Mouse (Mus musculus) testis, adult 2 months (tissue): ENCODE data around the gene Rbbp6. TPM values are rescaled to one million over a fixed set of nuclear protein-coding genes. Genes with fewer than 3 reads are reported as not detected.

Source experiments
- H3K27ac ChIP-seq: fragments of 200-500 bp; 2 replicates; pipeline ENCODE4 v1.5.1; 2012; ENCODE audit warnings: low read depth, low read length; ENCODE audit not compliant: control insufficient read depth, insufficient read depth
- H3K27me3 ChIP-seq: fragments of 200-500 bp; 2 replicates; pipeline ENCODE4 v1.6.1; 2012; ENCODE audit warnings: mild to moderate bottlenecking, low read length, moderate library complexity; ENCODE audit not compliant: control insufficient read depth, insufficient read depth
- H3K36me3 ChIP-seq: fragments of 200-500 bp; 2 replicates; pipeline ENCODE4 v1.6.1; 2012; ENCODE audit warnings: mild to moderate bottlenecking, low read length; ENCODE audit not compliant: control insufficient read depth, insufficient read depth
- H3K4me1 ChIP-seq: fragments of 200-500 bp; 2 replicates; pipeline ENCODE4 v1.6.1; 2012; ENCODE audit warnings: low read length; ENCODE audit not compliant: control insufficient read depth, insufficient read depth
- H3K4me3 ChIP-seq: fragments of 200-500 bp; 2 replicates; pipeline ENCODE4 v1.5.1; 2012; ENCODE audit warnings: low read depth, mild to moderate bottlenecking, low read length, moderate library complexity, mixed read lengths; ENCODE audit not compliant: control insufficient read depth
- CTCF ChIP-seq: fragments of 200-500 bp; IDR thresholded peaks from 2 replicates; pipeline ENCODE4 v1.5.1; 2012; ENCODE audit warnings: low read depth, mild to moderate bottlenecking, inconsistent platforms, low read length, moderate library complexity; ENCODE audit not compliant: control insufficient read depth, insufficient read depth, insufficient replicate concordance
- POLR2A ChIP-seq: fragments of 200-500 bp; IDR thresholded peaks from 2 replicates; pipeline ENCODE4 v1.6.1; 2012; ENCODE audit warnings: low read depth, mild to moderate bottlenecking, inconsistent platforms, low read length, moderate library complexity; ENCODE audit not compliant: control insufficient read depth
- polyA plus RNA-seq: library from polyadenylated mRNA; depleted of rRNA; stranded (reverse); fragments of >200 nt; gene quantifications from 2 replicates; pipeline ENCODE4 v1.2.3, GENCODE M21; 2012

The Rbbp6 gene
- polyA plus RNA-seq, 1 experiment, result 34.3 TPM

DNA sequence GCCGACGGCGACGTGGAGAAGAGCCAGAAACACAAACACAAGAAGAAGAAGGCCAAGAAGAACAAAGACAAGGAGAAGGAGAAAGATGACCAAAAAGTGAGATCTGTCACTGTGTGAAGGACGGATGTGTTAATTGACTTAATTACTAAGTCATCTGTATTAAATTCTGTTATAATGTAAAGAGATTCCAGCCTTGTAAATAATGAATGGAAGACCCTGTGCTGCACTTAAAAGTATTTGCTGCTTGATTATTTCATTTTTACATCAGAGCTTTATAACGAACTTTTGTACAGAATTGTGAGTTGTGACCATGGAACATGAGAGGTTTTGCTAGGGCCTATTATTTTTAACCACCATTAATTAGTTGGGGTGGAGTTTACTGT, 36.5 kb downstream of the Rbbp6 start:
- no peak for TF ChIP-seq POLR2A
- no peak for TF ChIP-seq CTCF
- Histone ChIP-seq H3K27ac (no peak overlapping the region), H3K4me3 (no peak overlapping the region), H3K27me3 (no peaks in the 10 kb centered on the region), H3K36me3 (peaks cover 3% of the 10 kb centered on the region; the same call in 1 of the 2 replicates), H3K4me1 (peaks cover 2% of the 10 kb centered on the region; the same call in 1 of the 2 replicates)

- Histone ChIP-seq H3K27me3 (no peaks in the 10 kb centered on the region), H3K36me3 (peaks cover 3% of the 10 kb centered on the region; the same call in 1 of the 2 replicates), H3K27ac (no peak overlapping the region), H3K4me3 (no peak overlapping the region), H3K4me1 (peaks cover 2% of the 10 kb centered on the region; the same call in 1 of the 2 replicates)
- TF ChIP-seq CTCF (no peak), POLR2A (no peak)
Observed at GRCm38 (mm10) chr7:123003207-123003606, 37.7 kb downstream of the Rbbp6 start.

DNA sequence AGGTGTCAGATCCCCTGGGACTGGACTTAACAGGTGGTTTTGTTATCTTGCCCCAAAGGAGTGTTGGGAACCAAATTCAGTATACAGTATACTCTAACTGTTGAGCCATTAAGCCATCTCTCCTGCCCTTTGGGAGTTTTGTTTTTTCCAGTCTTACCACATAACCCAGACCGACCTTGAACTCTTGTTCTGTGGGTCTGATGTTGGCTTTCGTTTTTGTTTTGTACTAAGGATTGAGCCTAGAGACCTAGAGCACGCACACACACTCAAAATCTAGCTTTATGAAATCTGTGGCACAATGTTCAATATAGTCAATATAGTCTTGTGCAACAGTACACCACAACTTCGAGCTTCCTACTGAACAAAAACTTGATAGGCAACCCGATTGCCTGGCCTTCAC, 39.0 kb downstream of the Rbbp6 start:
- Histone ChIP-seq H3K27me3 (no peaks in the 10 kb centered on the region), H3K4me3 (no peak overlapping the region), H3K27ac (no peak overlapping the region), H3K36me3 (peaks cover 3% of the 10 kb centered on the region; the same call in 1 of the 2 replicates), H3K4me1 (peaks cover 2% of the 10 kb centered on the region; the same call in 1 of the 2 replicates)
- TF ChIP-seq CTCF, result no peak
- TF ChIP-seq POLR2A, result no peak

- Histone ChIP-seq H3K27ac (no peak overlapping the region), H3K4me1 (no peaks in the 10 kb centered on the region), H3K4me3 (no peak overlapping the region), H3K27me3 (no peaks in the 10 kb centered on the region), H3K36me3 (peaks cover 2% of the 10 kb centered on the region; the same call in 1 of the 2 replicates)
- TF ChIP-seq POLR2A, result no peak
- no peak for TF ChIP-seq CTCF
Observed at GRCm38 (mm10) chr7:123006251-123006650, 40.8 kb downstream of the Rbbp6 start.

DNA sequence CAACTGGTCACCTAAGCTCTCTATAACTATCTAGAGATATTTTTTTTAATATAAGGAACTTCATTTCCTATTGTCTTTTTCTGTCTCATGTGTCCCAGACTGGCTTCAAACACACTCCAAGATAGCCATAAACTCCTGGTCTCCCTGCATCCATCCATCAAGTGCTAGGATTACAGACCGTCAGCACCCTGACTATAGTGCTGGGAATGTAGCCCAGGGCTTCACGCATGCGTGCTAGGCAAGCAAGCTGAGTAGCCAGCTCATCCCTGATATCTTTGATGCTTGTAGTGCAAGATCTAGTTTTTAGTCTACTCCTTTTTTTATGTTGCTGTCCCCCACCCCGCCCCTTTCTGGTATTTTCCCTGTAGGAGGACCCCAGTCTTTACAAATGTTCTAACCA, 42.3 kb downstream of the Rbbp6 start:
- no peak overlapping the region for H3K4me3 ChIP-seq
- H3K4me1 ChIP-seq, result no peaks in the 10 kb centered on the region
- H3K27ac ChIP-seq, result no peak overlapping the region
- no peaks in the 10 kb centered on the region for H3K27me3 ChIP-seq
- H3K36me3 ChIP-seq, result no peaks in the 10 kb centered on the region; the same call in 1 of the 2 replicates
- TF ChIP-seq CTCF, result no peak
- no peak for TF ChIP-seq POLR2A

GRCm38 (mm10) chr7:123013466-123013865, 48.0 kb downstream of the Rbbp6 start:
- H3K27me3 ChIP-seq, result no peaks in the 10 kb centered on the region
- TF ChIP-seq CTCF (no peak), POLR2A (no peak)
- H3K36me3 ChIP-seq, result no peaks in the 10 kb centered on the region
- H3K27ac ChIP-seq, result no peak overlapping the region
- no peaks in the 10 kb centered on the region for H3K4me1 ChIP-seq
- H3K4me3 ChIP-seq, result no peak overlapping the region

- Histone ChIP-seq H3K4me3 (no peak overlapping the region), H3K27ac (no peak overlapping the region), H3K4me1 (no peaks in the 10 kb centered on the region), H3K36me3 (no peaks in the 10 kb centered on the region), H3K27me3 (no peaks in the 10 kb centered on the region)
- TF ChIP-seq CTCF (no peak), POLR2A (no peak)
Observed at GRCm38 (mm10) chr7:123014729-123015128, 49.2 kb downstream of the Rbbp6 start.

DNA sequence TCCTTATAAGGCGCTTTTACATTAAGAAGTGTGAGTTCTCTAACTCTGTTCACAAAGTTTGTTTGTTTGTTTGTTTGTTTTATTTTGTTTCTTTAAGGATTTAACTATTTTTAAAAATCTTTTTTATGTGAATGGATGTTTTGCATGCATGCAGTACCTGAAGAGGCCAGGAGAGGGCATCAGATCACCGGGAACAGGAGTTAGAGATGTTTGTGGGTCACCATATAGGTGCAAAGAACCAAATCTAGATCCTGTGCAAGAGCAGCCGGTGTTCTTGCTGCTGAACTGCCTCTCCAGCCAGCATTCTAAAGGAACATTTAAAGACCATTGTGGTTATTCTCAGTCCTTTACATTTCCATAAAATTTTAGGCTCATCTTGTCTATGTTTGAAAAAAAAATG, 52.1 kb downstream of the Rbbp6 start:
- Histone ChIP-seq H3K4me3 (no peak overlapping the region), H3K36me3 (no peaks in the 10 kb centered on the region), H3K27me3 (no peaks in the 10 kb centered on the region), H3K27ac (no peak overlapping the region), H3K4me1 (no peaks in the 10 kb centered on the region)
- TF ChIP-seq POLR2A, result no peak
- TF ChIP-seq CTCF, result no peak

GRCm38 (mm10) chr7:123025123-123025522, 59.6 kb downstream of the Rbbp6 start:
- Histone ChIP-seq H3K27ac (no peak overlapping the region), H3K36me3 (no peaks in the 10 kb centered on the region), H3K4me1 (no peaks in the 10 kb centered on the region), H3K4me3 (no peak overlapping the region), H3K27me3 (no peaks in the 10 kb centered on the region)
- TF ChIP-seq POLR2A (no peak), CTCF (no peak)
